Mouse (Mus musculus) heart, postnatal 0 days (tissue): Measurements from ENCODE around the gene Ppp2ca.

Experiments used
- CTCF ChIP-seq: IDR thresholded peaks from 2 replicates; pipeline ENCODE4 v1.5.1; 2016; ENCODE audit warnings: antibody characterized with exemption, control low read depth, low read depth
- EP300 ChIP-seq: IDR thresholded peaks from 2 replicates; pipeline ENCODE4 v1.6.1; 2016; ENCODE audit warnings: antibody characterized with exemption, low read depth

- no peak for TF ChIP-seq CTCF
- no peak for TF ChIP-seq EP300
These were observed 32.6 kb upstream of the Ppp2ca start for GRCm38 (mm10) chr11:52065841-52066240.
